Mouse (Mus musculus): ENCODE measurements around the gene Hsd3b7.

The Hsd3b7 gene

GRCm38 (mm10) chr7:127815954-127816821 is 15.8 kb downstream of the Hsd3b7 start:
- Histone ChIP-seq H3K4me1 (replicated peaks; ENCODE audit: low read depth, low read length) (peaks cover 46% of the 10 kb centered on the region), H3K36me3 (ENCODE audit: insufficient read depth, low read length) (no peaks in the 10 kb centered on the region), H3K9me3 (ENCODE audit: low read length) (no peaks in the 10 kb centered on the region), H3K4me3 (replicated peaks; ENCODE audit: low read length) (peak overlapping the region; percentile 50), H3K27me3 (ENCODE audit: insufficient read depth, low read length) (peaks cover 32% of the 10 kb centered on the region)
- TF ChIP-seq CTCF (conservative IDR thresholded peaks at IDR 0.05; ENCODE audit: low read length) (no peak), POU5F1 (IDR thresholded peaks at IDR 0.05; ENCODE audit: borderline replicate concordance, low read length) (no peak), NANOG (IDR thresholded peaks at IDR 0.05; ENCODE audit: borderline replicate concordance, low read length) (no peak)

- peaks cover 38% of the 10 kb centered on the region for H3K4me1 ChIP-seq (replicated peaks; ENCODE audit: low read depth, low read length)
- no peak overlapping the region for H3K4me3 ChIP-seq (replicated peaks; ENCODE audit: low read length)
- no peaks in the 10 kb centered on the region for H3K36me3 ChIP-seq (ENCODE audit: insufficient read depth, low read length)
- peaks cover 31% of the 10 kb centered on the region for H3K27me3 ChIP-seq (ENCODE audit: insufficient read depth, low read length)
- no peaks in the 10 kb centered on the region for H3K9me3 ChIP-seq (ENCODE audit: low read length)
- no peak for TF ChIP-seq NANOG (IDR thresholded peaks at IDR 0.05; ENCODE audit: borderline replicate concordance, low read length)
- no peak for TF ChIP-seq CTCF (conservative IDR thresholded peaks at IDR 0.05; ENCODE audit: low read length)
- TF ChIP-seq POU5F1 (IDR thresholded peaks at IDR 0.05; ENCODE audit: borderline replicate concordance, low read length): no peak
Observed at GRCm38 (mm10) chr7:127817053-127817452, 16.6 kb downstream of the Hsd3b7 start.

- H3K27me3 ChIP-seq (ENCODE audit: insufficient read depth, low read length): peaks cover 30% of the 10 kb centered on the region
- no peaks in the 10 kb centered on the region for H3K9me3 ChIP-seq (ENCODE audit: low read length)
- no peaks in the 10 kb centered on the region for H3K36me3 ChIP-seq (ENCODE audit: insufficient read depth, low read length)
- TF ChIP-seq POU5F1 (IDR thresholded peaks at IDR 0.05; ENCODE audit: borderline replicate concordance, low read length) (no peak), NANOG (IDR thresholded peaks at IDR 0.05; ENCODE audit: borderline replicate concordance, low read length) (no peak), CTCF (conservative IDR thresholded peaks at IDR 0.05; ENCODE audit: low read length) (no peak)
- H3K4me1 ChIP-seq (replicated peaks; ENCODE audit: low read depth, low read length): peaks cover 34% of the 10 kb centered on the region
- H3K4me3 ChIP-seq (replicated peaks; ENCODE audit: low read length): no peak overlapping the region
Observed at GRCm38 (mm10) chr7:127817776-127818175, 17.4 kb downstream of the Hsd3b7 start.

GRCm38 (mm10) chr7:127820836-127821509 is 20.6 kb downstream of the Hsd3b7 start:
- no peaks in the 10 kb centered on the region for H3K36me3 ChIP-seq (ENCODE audit: insufficient read depth, low read length)
- no peak for TF ChIP-seq POU5F1 (IDR thresholded peaks at IDR 0.05; ENCODE audit: borderline replicate concordance, low read length)
- no peak for TF ChIP-seq NANOG (IDR thresholded peaks at IDR 0.05; ENCODE audit: borderline replicate concordance, low read length)
- no peak for TF ChIP-seq CTCF (conservative IDR thresholded peaks at IDR 0.05; ENCODE audit: low read length)

GRCm38 (mm10) chr7:127822494-127822893 is 22.1 kb downstream of the Hsd3b7 start:
- H3K9me3 ChIP-seq (ENCODE audit: low read length): no peaks in the 10 kb centered on the region
- H3K27me3 ChIP-seq (ENCODE audit: insufficient read depth, low read length): peaks cover 30% of the 10 kb centered on the region
- no peak overlapping the region for H3K4me3 ChIP-seq (replicated peaks; ENCODE audit: low read length)
- no peak for TF ChIP-seq CTCF (conservative IDR thresholded peaks at IDR 0.05; ENCODE audit: low read length)
- no peak for TF ChIP-seq NANOG (IDR thresholded peaks at IDR 0.05; ENCODE audit: borderline replicate concordance, low read length)
- no peak for TF ChIP-seq POU5F1 (IDR thresholded peaks at IDR 0.05; ENCODE audit: borderline replicate concordance, low read length)
- no peaks in the 10 kb centered on the region for H3K36me3 ChIP-seq (ENCODE audit: insufficient read depth, low read length)
- H3K4me1 ChIP-seq (replicated peaks; ENCODE audit: low read depth, low read length): peaks cover 12% of the 10 kb centered on the region

More at GRCm38 (mm10) chr7:127820836-127821509, 20.6 kb downstream of the Hsd3b7 start:
- no peaks in the 10 kb centered on the region for H3K9me3 ChIP-seq (ENCODE audit: low read length)
- H3K4me3 ChIP-seq (replicated peaks; ENCODE audit: low read length): no peak overlapping the region
- peaks cover 30% of the 10 kb centered on the region for H3K27me3 ChIP-seq (ENCODE audit: insufficient read depth, low read length)
- peaks cover 24% of the 10 kb centered on the region for H3K4me1 ChIP-seq (replicated peaks; ENCODE audit: low read depth, low read length)

- peaks cover 12% of the 10 kb centered on the region for H3K4me1 ChIP-seq (replicated peaks; ENCODE audit: low read depth, low read length)
- H3K4me3 ChIP-seq (replicated peaks; ENCODE audit: low read length): peak overlapping the region; percentile 83
- H3K27me3 ChIP-seq (ENCODE audit: insufficient read depth, low read length): peaks cover 27% of the 10 kb centered on the region
- no peaks in the 10 kb centered on the region for H3K36me3 ChIP-seq (ENCODE audit: insufficient read depth, low read length)
- TF ChIP-seq NANOG (IDR thresholded peaks at IDR 0.05; ENCODE audit: borderline replicate concordance, low read length) (no peak), CTCF (conservative IDR thresholded peaks at IDR 0.05; ENCODE audit: low read length) (peak; percentile 11; the same call in 1 of the 2 replicates)
- H3K9me3 ChIP-seq (ENCODE audit: low read length): no peaks in the 10 kb centered on the region
Observed at GRCm38 (mm10) chr7:127823236-127824171, 23.1 kb downstream of the Hsd3b7 start.

GRCm38 (mm10) chr7:127824176-127824871 is 23.9 kb downstream of the Hsd3b7 start, which contains the start of the genes Stx4a and Stx1b:
Gene Stx4a (plus strand): TSS chr7:127824294.
Gene Stx1b (minus strand): TSS chr7:127824549.
- Histone ChIP-seq H3K4me3 (replicated peaks; ENCODE audit: low read length) (peak within 1 kb of the TSS; percentile 83), H3K36me3 (ENCODE audit: insufficient read depth, low read length) (no peaks in the 10 kb centered on the region), H3K9me3 (ENCODE audit: low read length) (no peaks in the 10 kb centered on the region), H3K27me3 (ENCODE audit: insufficient read depth, low read length) (peaks cover 27% of the 10 kb centered on the region), H3K4me1 (replicated peaks; ENCODE audit: low read depth, low read length) (peaks cover 12% of the 10 kb centered on the region)
- TF ChIP-seq NANOG (IDR thresholded peaks at IDR 0.05; ENCODE audit: borderline replicate concordance, low read length) (no peak), CTCF (conservative IDR thresholded peaks at IDR 0.05; ENCODE audit: low read length) (no peak), POU5F1 (IDR thresholded peaks at IDR 0.05; ENCODE audit: borderline replicate concordance, low read length) (no peak)
